9 mouse cellular contexts compared by ENCODE assay signal in genomic region chr1:156838177-156838576, GRCm38 (mm10). TPM values are rescaled to one million over a fixed set of nuclear protein-coding genes. Genes with fewer than 3 reads are reported as not detected.
DNase-seq lines count a peak whose midpoint lies in the region; ATAC-seq and TF ChIP-seq lines count a peak whose summit lies in the region.
"Had no signal": no experiment of that assay in that cellular context is flagged by ENCODE, and none has a peak within 500 bp of the region (broad histone marks: within the 10 kb centered on the region; RNA-seq: fewer than 3 reads in every experiment).

Angptl1 (plus strand) TSS chr1:156838562.

- H3K36me3 ChIP-seq in heart, embryonic 14.5 days (ENCODE audit: control insufficient read depth, insufficient read depth, low read length) = no peaks in the 10 kb centered on the region
- H3K36me3 ChIP-seq in intestine, embryonic 16.5 days (ENCODE audit: control insufficient read depth, insufficient read depth, low read length) = no peaks in the 10 kb centered on the region
- H3K36me3 ChIP-seq in myocyte (ENCODE audit: control insufficient read depth, insufficient read depth) = no peaks in the 10 kb centered on the region

- DNase-seq in heart, adult 9 months (ENCODE audit: low spot score in 2 of 2) = no peak
- DNase-seq in layer of hippocampus, postnatal 25 days (ENCODE audit: extremely low spot score in 1 of 2, low spot score in 1 of 2) = no peak
- no peak for DNase-seq in frontal cortex, postnatal 36 days (ENCODE audit: low spot score in 2 of 2)
- DNase-seq in cerebellum, postnatal 36 days = no peak
- DNase-seq: lung, adult 2 months had no signal

- H3K4me3 ChIP-seq in heart, embryonic 14.5 days (ENCODE audit: control insufficient read depth in 1 of 2, insufficient read depth in 1 of 2, low read depth in 1 of 2, low read length in 2 of 2) = peak within 1 kb of the TSS in 1 of 2 experiments; percentile 24; a peak in 2 of 4 replicates
- peak within 1 kb of the TSS; percentile 26; the same call in 1 of the 2 replicates for H3K4me3 ChIP-seq in embryonic fibroblast, embryonic 13.5 days (ENCODE audit: insufficient read depth, low read length)
- H3K4me3 ChIP-seq in intestine, embryonic 16.5 days (ENCODE audit: low read length) = peak within 1 kb of the TSS; percentile 44
- no peak within 1 kb of the TSS for H3K4me3 ChIP-seq in myocyte

- H3K9me3 ChIP-seq in heart, embryonic 14.5 days (ENCODE audit: control insufficient read depth, low read length) = no peaks in the 10 kb centered on the region
- no peaks in the 10 kb centered on the region for H3K9me3 ChIP-seq in intestine, embryonic 16.5 days (ENCODE audit: control insufficient read depth, low read length)

- no peak for TF ChIP-seq CTCF in embryonic fibroblast, embryonic 13.5 days (IDR thresholded peaks at IDR 0.05; ENCODE audit: borderline replicate concordance, insufficient read depth, low read length)

- H3K4me2 ChIP-seq in heart, embryonic 14.5 days (ENCODE audit: low read length) = peak within 1 kb of the TSS; percentile 55
- H3K4me2 ChIP-seq in intestine, embryonic 16.5 days (ENCODE audit: low read depth, low read length) = peak within 1 kb of the TSS; percentile 49
- H3K4me2 ChIP-seq in myocyte (ENCODE audit: low read depth) = peak within 1 kb of the TSS; percentile 6

- H3K27me3 ChIP-seq in heart, embryonic 14.5 days (ENCODE audit: control insufficient read depth, insufficient read depth, low read length) = no peaks in the 10 kb centered on the region
- H3K27me3 ChIP-seq in intestine, embryonic 16.5 days (replicated peaks; ENCODE audit: control insufficient read depth, insufficient read depth, low read length) = no peaks in the 10 kb centered on the region
- no peaks in the 10 kb centered on the region for H3K27me3 ChIP-seq in myocyte (ENCODE audit: control insufficient read depth, insufficient read depth, insufficient read length)

- ATAC-seq in heart, embryonic 14.5 days (ENCODE audit: insufficient number of reproducible peaks, insufficient read depth, low FRiP score, low read depth) = no peak
- peak; percentile 87 for ATAC-seq in intestine, embryonic 16.5 days

- WGBS in heart, embryonic 14.5 days = 64% methylated on average over 4 of the region's 4 CpGs
- WGBS in intestine, embryonic 16.5 days = 18% methylated on average over 4 of the region's 4 CpGs

- H3K79me2 ChIP-seq in myocyte (ENCODE audit: control insufficient read depth, insufficient read depth) = no peaks in the 10 kb centered on the region

- peak within 1 kb of the TSS; percentile 55 to 65; a peak in 2 of 4 replicates for H3K27ac ChIP-seq in heart, embryonic 14.5 days (replicated peaks in 1 of 2; ENCODE audit: control insufficient read depth in 1 of 2, insufficient read depth in 1 of 2, low read depth in 2 of 2, low read length in 2 of 2)
- no peak within 1 kb of the TSS for H3K27ac ChIP-seq in embryonic fibroblast, embryonic 13.5 days (ENCODE audit: insufficient read depth, low read length)
- H3K27ac ChIP-seq in intestine, embryonic 16.5 days (ENCODE audit: low read length) = peak within 1 kb of the TSS; percentile 66

- H3ac ChIP-seq in myocyte (ENCODE audit: control insufficient read depth, insufficient read length) = no peak within 1 kb of the TSS

- peaks cover 5 to 25% of the 10 kb centered on the region in 2 experiments for H3K4me1 ChIP-seq in heart, embryonic 14.5 days (ENCODE audit: control insufficient read depth in 2 of 2, insufficient read depth in 2 of 2, low read length in 2 of 2)
- H3K4me1 ChIP-seq in embryonic fibroblast, embryonic 13.5 days (ENCODE audit: control insufficient read depth, insufficient read depth, low read length) = no peaks in the 10 kb centered on the region
- H3K4me1 ChIP-seq in intestine, embryonic 16.5 days (ENCODE audit: control insufficient read depth, insufficient read depth, low read length) = peaks cover 10% of the 10 kb centered on the region

- H3K9ac ChIP-seq in heart, embryonic 14.5 days (ENCODE audit: low read length) = peak within 1 kb of the TSS; percentile 63
- peak within 1 kb of the TSS; percentile 53 for H3K9ac ChIP-seq in intestine, embryonic 16.5 days (ENCODE audit: low read depth, low read length)

- TF ChIP-seq POLR2A in embryonic fibroblast, embryonic 13.5 days (IDR thresholded peaks at IDR 0.05; ENCODE audit: low read depth, low read length) = no peak
- no peak for TF ChIP-seq POLR2A in myocyte (IDR thresholded peaks at IDR 0.05; ENCODE audit: insufficient read length, low read depth)

TF ChIP-seq in myocyte, 11 proteins besides CTCF, POLR2A, EP300 and RAD21:
- no peak for TF ChIP-seq USF1 (IDR thresholded peaks at IDR 0.05; ENCODE audit: low read depth)
- no peak for TF ChIP-seq MAX (IDR thresholded peaks at IDR 0.05; ENCODE audit: low read depth)
- no peak for TF ChIP-seq REST (IDR thresholded peaks at IDR 0.05; ENCODE audit: insufficient read depth, insufficient read length)
- no peak for TF ChIP-seq CEBPB (IDR thresholded peaks at IDR 0.05; ENCODE audit: insufficient read depth, poor library complexity, severe bottlenecking)
- no peak for TF ChIP-seq E2F4 (IDR thresholded peaks at IDR 0.05; ENCODE audit: insufficient read depth)
- no peak for TF ChIP-seq MYOD1 (IDR thresholded peaks at IDR 0.05; ENCODE audit: control insufficient read depth in 1 of 3, insufficient read length in 2 of 3, low read depth in 2 of 3)
- TF ChIP-seq TCF12 (IDR thresholded peaks at IDR 0.05; ENCODE audit: insufficient read depth, poor library complexity, severe bottlenecking) = no peak
- no peak for TF ChIP-seq SRF (IDR thresholded peaks at IDR 0.05; ENCODE audit: control insufficient read depth, insufficient read length, low read depth)
- TF ChIP-seq MYOG (IDR thresholded peaks at IDR 0.05; ENCODE audit: control insufficient read depth in 1 of 3, insufficient read depth in 1 of 3, insufficient read length in 2 of 3, low read depth in 2 of 3) = no peak
- no peak for TF ChIP-seq POLR2AphosphoS2 (IDR thresholded peaks at IDR 0.05; ENCODE audit: insufficient read length, low read depth)
- no peak for TF ChIP-seq TCF3 (IDR thresholded peaks at IDR 0.05; ENCODE audit: insufficient read length, low read depth)

RNA-seq across cellular contexts. Expression of gene Angptl1, which starts in this region (rescaled TPM):
- 2.9 and 4.2 TPM in 2 replicates for polyA plus RNA-seq in heart, embryonic 14.5 days (2014; fragmentation: Nextera tagmentation; extraction: Ambion mirVana)
- polyA plus RNA-seq in embryonic fibroblast, embryonic 13.5 days (2011; ENCODE audit: insufficient read length, low read depth, missing spikeins) = 1.1 and 11.9 TPM in 2 replicates
- polyA plus RNA-seq in intestine, embryonic 16.5 days (2015; fragmentation: Nextera tagmentation; extraction: Ambion mirVana) = 29.4 and 29.8 TPM in 2 replicates
- 0.04 TPM for polyA plus RNA-seq in myocyte (2012; fragmentation: generic; extraction: Trizol)
- total RNA-seq in layer of hippocampus, postnatal 25 days (2021) = 1 to 10 TPM; 1.1 to 1.4 TPM
